Mouse (Mus musculus) CH12.LX (cell line): Measurements from ENCODE around the gene Reep1. TPM values are rescaled to one million over a fixed set of nuclear protein-coding genes. Genes with fewer than 3 reads are reported as not detected.

Experiments used
- DNase-seq: peaks from one replicate; pipeline ENCODE4 v3.0.0-alpha.2; 2013; ENCODE audit errors: extremely low read depth
- H3K27ac ChIP-seq: 2 replicates; pipeline ENCODE4 v1.5.1; 2012; ENCODE audit warnings: low read depth, mild to moderate bottlenecking, control low read depth, moderate library complexity; ENCODE audit not compliant: insufficient read depth
- H3K27me3 ChIP-seq: replicated peaks from 2 replicates; pipeline ENCODE3; 2012; ENCODE audit warnings: inconsistent platforms
- H3K36me3 ChIP-seq, 2 experiments: replicated peaks in 1 of 2; 2 replicates each; pipeline versions ENCODE3 to v1.6.1; 2012; ENCODE audit warnings: inconsistent platforms in 1 of 2, low read length in 1 of 2, mild to moderate bottlenecking in 1 of 2, mixed read lengths in 1 of 2, moderate library complexity in 1 of 2; ENCODE audit not compliant: control insufficient read depth in 1 of 2, insufficient read depth in 1 of 2
- H3K4me1 ChIP-seq, 2 experiments: 2 replicates each; pipeline ENCODE4 v1.6.1; 2012; ENCODE audit warnings: inconsistent platforms in 1 of 2, moderate library complexity in 1 of 2; ENCODE audit not compliant: insufficient read depth in 2 of 2, control insufficient read depth in 1 of 2
- H3K4me2 ChIP-seq: 2 replicates; pipeline ENCODE4 v1.6.1; 2012; ENCODE audit warnings: low read depth, mild to moderate bottlenecking, control low read depth; ENCODE audit not compliant: poor library complexity, insufficient read depth, severe bottlenecking
- H3K4me3 ChIP-seq, 3 experiments: fragments of 150-350 bp in 1 of 3; sonication (generic) in 1 of 3; replicated peaks in 1 of 3; 2 replicates each; pipeline versions ENCODE3 to v1.5.1; 2011 to 2012; ENCODE audit warnings: low read depth in 2 of 3, low read length in 2 of 3, mild to moderate bottlenecking in 2 of 3, moderate library complexity in 2 of 3, control low read depth in 1 of 3, improper control_type of control experiment in 1 of 3, inconsistent platforms in 1 of 3, mixed read lengths in 1 of 3; ENCODE audit not compliant: poor library complexity in 1 of 3
- H3K79me2 ChIP-seq: replicated peaks from 2 replicates; pipeline ENCODE4 v1.6.1; 2012; ENCODE audit warnings: mild to moderate bottlenecking, moderate library complexity; ENCODE audit not compliant: control insufficient read depth, poor library complexity, insufficient read depth, severe bottlenecking; ENCODE audit errors: extremely low read depth
- H3K9ac ChIP-seq: 2 replicates; pipeline ENCODE4 v1.6.1; 2012; ENCODE audit warnings: low read depth, mild to moderate bottlenecking, control low read depth, moderate library complexity; ENCODE audit not compliant: insufficient read depth
- H3K9me3 ChIP-seq: replicated peaks from 2 replicates; pipeline ENCODE3; 2012; ENCODE audit warnings: low read length, inconsistent platforms, mixed read lengths
- BHLHE40 ChIP-seq: IDR thresholded peaks from 2 replicates; pipeline ENCODE4 v1.6.1; 2011; ENCODE audit warnings: mild to moderate bottlenecking, low read depth, low read length, improper control_type of control experiment
- CTCF ChIP-seq, 2 experiments: IDR thresholded peaks in 1 of 2; conservative IDR thresholded peaks in 1 of 2; 2 replicates each; pipeline ENCODE4 v1.5.1; 2011 to 2012; ENCODE audit warnings: low read depth in 2 of 2, low read length in 2 of 2, improper control_type of control experiment in 1 of 2, inconsistent platforms in 1 of 2, mild to moderate bottlenecking in 1 of 2, moderate library complexity in 1 of 2
- E2F4 ChIP-seq: IDR thresholded peaks from 2 replicates; pipeline ENCODE4 v1.6.1; 2011; ENCODE audit warnings: low read depth, low read length, improper control_type of control experiment; ENCODE audit not compliant: insufficient replicate concordance
- ELF1 ChIP-seq: IDR thresholded peaks from 2 replicates; pipeline ENCODE4 v1.6.1; 2014; ENCODE audit warnings: low read depth, mild to moderate bottlenecking, inconsistent platforms, low read length, improper control_type of control experiment
- ETS1 ChIP-seq: conservative IDR thresholded peaks from 2 replicates; pipeline ENCODE4 v1.6.1; 2012; ENCODE audit warnings: low read depth, mild to moderate bottlenecking, inconsistent platforms, low read length, improper control_type of control experiment, moderate library complexity
- GABPA ChIP-seq: IDR thresholded peaks from 2 replicates; pipeline ENCODE4 v1.6.1; 2012; ENCODE audit warnings: low read depth, low read length, improper control_type of control experiment, inconsistent platforms; ENCODE audit not compliant: insufficient replicate concordance
- HCFC1 ChIP-seq: IDR thresholded peaks from 2 replicates; pipeline ENCODE4 v1.6.1; 2012; ENCODE audit warnings: low read depth, mild to moderate bottlenecking, inconsistent platforms, low read length, improper control_type of control experiment
- IRF4 ChIP-seq: IDR thresholded peaks from 2 replicates; pipeline ENCODE4 v1.6.1; 2014; ENCODE audit warnings: low read depth, mild to moderate bottlenecking, inconsistent platforms, low read length, improper control_type of control experiment
- JUN ChIP-seq: IDR thresholded peaks from 2 replicates; pipeline ENCODE4 v1.6.1; 2011; ENCODE audit warnings: low read depth, mild to moderate bottlenecking, low read length, improper control_type of control experiment, moderate library complexity; ENCODE audit not compliant: insufficient read depth
- JUND ChIP-seq: conservative IDR thresholded peaks from 2 replicates; pipeline ENCODE4 v1.6.1; 2011; ENCODE audit warnings: low read depth, low read length, improper control_type of control experiment
- MAX ChIP-seq: IDR thresholded peaks from 2 replicates; pipeline ENCODE4 v1.6.1; 2011; ENCODE audit warnings: low read length, improper control_type of control experiment
- MEF2A ChIP-seq: IDR thresholded peaks from 2 replicates; pipeline ENCODE4 v1.6.1; 2014; ENCODE audit warnings: low read depth, mild to moderate bottlenecking, inconsistent platforms, low read length, improper control_type of control experiment, borderline replicate concordance
- MXI1 ChIP-seq: IDR thresholded peaks from 2 replicates; pipeline ENCODE4 v1.6.1; 2011; ENCODE audit warnings: mild to moderate bottlenecking, low read depth, low read length, improper control_type of control experiment
- MYC ChIP-seq: IDR thresholded peaks from 2 replicates; pipeline ENCODE4 v1.6.1; 2011; ENCODE audit warnings: low read depth, mild to moderate bottlenecking, improper control_type of control experiment, low read length
- NELFE ChIP-seq: IDR thresholded peaks from 2 replicates; pipeline ENCODE4 v1.6.1; 2011; ENCODE audit warnings: low read depth, low read length, improper control_type of control experiment
- NRF1 ChIP-seq: IDR thresholded peaks from 2 replicates; pipeline ENCODE4 v1.6.1; 2014; ENCODE audit warnings: low read depth, mild to moderate bottlenecking, inconsistent platforms, low read length, improper control_type of control experiment, moderate library complexity
- POLR2A ChIP-seq: IDR thresholded peaks from 2 replicates; pipeline ENCODE4 v1.6.1; 2011; ENCODE audit warnings: low read depth, mild to moderate bottlenecking, improper control_type of control experiment, low read length
- POLR2AphosphoS2 ChIP-seq: IDR thresholded peaks from 2 replicates; pipeline ENCODE4 v1.6.1; 2011; ENCODE audit warnings: low read depth, low read length, improper control_type of control experiment
- RAD21 ChIP-seq: IDR thresholded peaks from 2 replicates; pipeline ENCODE4 v1.6.1; 2011; ENCODE audit warnings: low read depth, mild to moderate bottlenecking, low read length, improper control_type of control experiment, moderate library complexity
- SIN3A ChIP-seq: IDR thresholded peaks from 2 replicates; pipeline ENCODE4 v1.6.1; 2012; ENCODE audit warnings: low read length, improper control_type of control experiment, inconsistent platforms
- TCF12 ChIP-seq: IDR thresholded peaks from 2 replicates; pipeline ENCODE4 v1.6.1; 2014; ENCODE audit warnings: low read depth, mild to moderate bottlenecking, inconsistent platforms, low read length, improper control_type of control experiment
- UBTF ChIP-seq: IDR thresholded peaks from 2 replicates; pipeline ENCODE4 v1.6.1; 2012; ENCODE audit warnings: low read depth, mild to moderate bottlenecking, inconsistent platforms, low read length, improper control_type of control experiment, moderate library complexity
- USF1 ChIP-seq: IDR thresholded peaks from 2 replicates; pipeline ENCODE4 v1.6.1; 2014; ENCODE audit warnings: low read depth, mild to moderate bottlenecking, inconsistent platforms, low read length, improper control_type of control experiment
- ZC3H11A ChIP-seq: IDR thresholded peaks from 2 replicates; pipeline ENCODE4 v1.6.1; 2012; ENCODE audit warnings: low read depth, mild to moderate bottlenecking, inconsistent platforms, low read length, improper control_type of control experiment
- ZKSCAN1 ChIP-seq: IDR thresholded peaks from 2 replicates; pipeline ENCODE4 v1.6.1; 2012; ENCODE audit warnings: low read depth, inconsistent platforms, low read length, improper control_type of control experiment, borderline replicate concordance
- ZMIZ1 ChIP-seq: IDR thresholded peaks from 2 replicates; pipeline ENCODE4 v1.6.1; 2012; ENCODE audit warnings: low read depth, mild to moderate bottlenecking, inconsistent platforms, low read length, improper control_type of control experiment
- dilution Hi-C: fragments of 300-500 bp; cut with MboI; formaldehyde crosslinking; loops from 2 replicates; pipeline ENCODE4 v1.14.3; 2020; ENCODE audit warnings: low sequenced_read_pairs; ENCODE audit not compliant: extremely low pct_unique_long_range_greater_than_20kb, extremely low pct_ligation_motif_present
- in situ Hi-C: fragments of 300-500 bp; cut with MboI; formaldehyde crosslinking; loops from 3 replicates; pipeline ENCODE4 v1.14.3; 2019; ENCODE audit warnings: low sequenced_read_pairs, low pct_ligation_motif_present, low pct_unique_long_range_greater_than_20kb, mixed read lengths
- polyA plus RNA-seq: library from polyadenylated mRNA; unstranded; fragments of >175 nt; gene quantifications from 2 replicates; pipeline ENCODE4 v1.2.1, GENCODE M21; 2012; ENCODE audit warnings: low read depth; ENCODE audit not compliant: insufficient read length
- total RNA-seq, 2 experiments: library from RNA; depleted of rRNA; stranded (reverse); fragments of 300-350 nt in 1 of 2; fragments of >200 nt in 1 of 2; gene quantifications; 2 replicates each; pipeline ENCODE4 v1.2.3; 2012 to 2014

The Reep1 gene
- total and polyA plus RNA-seq, 3 experiments = 0.33 to 1.3 (median 1.2) TPM

DNA sequence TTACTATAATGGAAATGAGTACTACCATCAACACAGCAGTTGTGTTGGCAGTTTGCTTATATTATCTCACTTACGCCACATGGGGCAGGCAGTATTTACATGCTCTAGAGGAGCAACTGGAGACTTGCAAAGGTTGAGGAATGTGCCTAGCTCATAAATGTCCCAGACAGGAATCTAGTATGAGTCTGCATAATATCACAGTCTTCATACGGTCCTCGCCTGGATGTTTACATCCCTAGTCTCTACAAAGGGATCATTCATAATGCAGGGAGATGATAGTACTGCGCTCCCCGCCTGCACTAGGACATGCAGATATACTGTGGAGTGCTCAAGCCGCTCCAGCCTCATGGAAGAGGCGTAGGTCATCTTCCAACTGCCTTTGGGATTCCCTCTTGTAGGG, 19.3 kb downstream of the Reep1 start:
- Histone ChIP-seq H3K36me3 (no peaks in the 10 kb centered on the region), H3K4me2 (no peak overlapping the region), H3K4me3 (no peak overlapping the region), H3K27ac (no peak overlapping the region), H3K9ac (no peak overlapping the region), H3K79me2 (no peaks in the 10 kb centered on the region), H3K4me1 (peaks cover 23 to 34% of the 10 kb centered on the region in 2 experiments), H3K27me3 (no peaks in the 10 kb centered on the region), H3K9me3 (no peaks in the 10 kb centered on the region)
- in situ Hi-C loops = no loop called here
- dilution Hi-C loops = no loop called here
- DNase-seq = no peak
- TF ChIP-seq ELF1 (no peak), GABPA (no peak), TCF12 (no peak), POLR2AphosphoS2 (no peak), RAD21 (no peak), ZKSCAN1 (no peak), NRF1 (no peak), JUND (no peak), MXI1 (no peak), NELFE (no peak), SIN3A (no peak), ZMIZ1 (no peak), HCFC1 (no peak), POLR2A (no peak), ZC3H11A (no peak)

DNA sequence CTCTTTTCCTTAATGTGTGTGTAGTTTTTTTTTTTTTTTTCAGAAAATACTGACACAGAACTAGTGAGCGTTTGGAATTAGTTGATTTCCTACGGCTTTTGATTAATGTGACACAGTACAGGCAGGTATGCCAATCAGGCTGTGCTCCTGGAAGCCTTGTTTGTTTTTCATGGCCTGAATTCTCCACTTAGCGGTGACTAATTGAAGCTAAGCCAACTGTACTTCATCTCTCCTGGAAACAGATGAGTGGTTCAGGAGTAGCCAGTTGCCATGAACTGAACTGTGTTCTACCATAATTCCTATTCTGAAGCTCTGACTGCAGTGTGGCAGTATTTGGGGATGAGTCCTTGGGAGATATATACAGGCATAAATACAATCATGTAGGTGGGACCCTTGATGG, 20.9 kb downstream of the Reep1 start:
- no peak for DNase-seq
- dilution Hi-C loops (no loop called here), in situ Hi-C loops (no loop called here)
- Histone ChIP-seq H3K4me1 (peaks cover 13 to 18% of the 10 kb centered on the region in 2 experiments), H3K79me2 (no peaks in the 10 kb centered on the region), H3K36me3 (no peaks in the 10 kb centered on the region), H3K4me2 (no peak overlapping the region), H3K27ac (no peak overlapping the region), H3K9me3 (no peaks in the 10 kb centered on the region), H3K4me3 (no peak overlapping the region), H3K9ac (no peak overlapping the region), H3K27me3 (no peaks in the 10 kb centered on the region)
- TF ChIP-seq MEF2A (no peak), IRF4 (no peak), ETS1 (no peak), BHLHE40 (no peak), RAD21 (no peak), UBTF (no peak), MAX (no peak), ZKSCAN1 (no peak), JUN (no peak), CTCF (conservative IDR thresholded peaks at IDR 0.05 in 1 of 2, IDR thresholded peaks at IDR 0.05 in 1 of 2; ENCODE audit: low read depth in 2 of 2, low read length in 2 of 2) (no peak), NELFE (no peak), MYC (no peak), USF1 (no peak), E2F4 (no peak)
